Mouse (Mus musculus) brain, embryonic 14.5 days (tissue): ENCODE data around the gene Gm21762.
"Not testable (repeated sequence)": the region's sequence is repeated elsewhere in the genome, so short reads cannot be mapped to it uniquely, and the experiment has no call there.

Experiments used
- CTCF ChIP-seq: fragments of 200-500 bp; IDR thresholded peaks from 2 replicates; pipeline ENCODE4 v1.5.1; 2012; ENCODE audit warnings: inconsistent platforms, mild to moderate bottlenecking, moderate library complexity, borderline replicate concordance; ENCODE audit not compliant: insufficient read depth, insufficient read length; ENCODE audit errors: extremely low read depth
- POLR2A ChIP-seq: fragments of 200-500 bp; IDR thresholded peaks from 2 replicates; pipeline ENCODE4 v1.6.1; 2012; ENCODE audit warnings: mild to moderate bottlenecking, inconsistent platforms, borderline replicate concordance; ENCODE audit not compliant: poor library complexity, insufficient read depth, insufficient read length, severe bottlenecking; ENCODE audit errors: extremely low read depth

DNA sequence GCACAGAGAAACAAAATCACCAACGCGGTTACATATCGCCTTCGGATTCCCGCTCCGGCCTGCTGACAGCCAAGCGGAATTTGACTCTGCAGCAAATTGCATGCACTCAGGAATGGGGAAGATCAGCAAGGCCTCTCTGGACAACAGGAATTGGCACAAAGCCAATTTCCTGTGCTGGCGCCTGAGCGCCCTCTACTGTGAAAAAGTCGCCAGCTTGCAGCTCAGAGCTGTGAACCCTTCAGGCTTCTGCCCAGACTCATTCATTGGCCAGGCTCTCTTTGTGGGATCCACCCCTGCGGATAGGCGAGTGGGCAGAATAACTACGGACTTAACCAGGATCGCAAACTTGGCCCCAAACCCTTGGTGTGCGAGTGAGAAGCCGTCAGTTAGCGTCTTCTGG lies 16.1 kb upstream of the Gm21762 start:
- TF ChIP-seq CTCF, POLR2A: not testable (repeated sequence)
